Mouse (Mus musculus) kidney, postnatal 36 days (tissue): Measurements from ENCODE around the gene Gm9945.

Source experiments
- DNase-seq, 2 experiments: peaks; one replicate each; pipeline ENCODE4 v3.0.0; 2021 to 2022; ENCODE audit warnings: mixed read lengths in 2 of 2

Gm9945 gene

GRCm38 (mm10) chr11:53495417-53495816, 15.5 kb downstream of the Gm9945 start:
- no peak for DNase-seq

- no peak for DNase-seq
Observed at GRCm38 (mm10) chr11:53496946-53497345, 17.0 kb downstream of the Gm9945 start.

DNA sequence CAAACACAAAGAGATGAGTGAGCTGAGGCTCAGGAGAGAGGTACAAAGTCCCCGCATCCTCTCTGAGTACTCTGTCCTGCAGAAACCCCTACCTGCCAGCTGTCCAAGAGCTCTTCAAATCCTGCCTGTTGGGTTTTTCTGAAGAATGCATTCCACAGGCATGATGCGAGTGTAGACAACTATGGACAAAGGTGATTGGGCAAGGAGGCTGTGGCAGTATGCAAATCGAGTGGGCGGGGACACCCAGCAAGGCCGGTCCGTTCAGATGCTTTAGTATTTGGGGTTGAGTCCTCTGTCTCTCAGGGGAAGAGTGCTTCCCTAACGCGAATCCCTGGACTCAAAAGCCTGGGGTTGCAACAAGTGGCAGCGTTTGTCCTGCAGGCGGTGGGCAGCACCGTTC, 20.6 kb downstream of the Gm9945 start:
- peak; percentile 38 for DNase-seq

- no peak for DNase-seq
Observed at GRCm38 (mm10) chr11:53502039-53502765, 22.2 kb downstream of the Gm9945 start.

GRCm38 (mm10) chr11:53503738-53504137, 23.8 kb downstream of the Gm9945 start:
- DNase-seq = no peak

- DNase-seq = no peak
Observed at GRCm38 (mm10) chr11:53504376-53504775, 24.4 kb downstream of the Gm9945 start.

GRCm38 (mm10) chr11:53505026-53505663, 25.2 kb downstream of the Gm9945 start:
- no peak for DNase-seq

DNA sequence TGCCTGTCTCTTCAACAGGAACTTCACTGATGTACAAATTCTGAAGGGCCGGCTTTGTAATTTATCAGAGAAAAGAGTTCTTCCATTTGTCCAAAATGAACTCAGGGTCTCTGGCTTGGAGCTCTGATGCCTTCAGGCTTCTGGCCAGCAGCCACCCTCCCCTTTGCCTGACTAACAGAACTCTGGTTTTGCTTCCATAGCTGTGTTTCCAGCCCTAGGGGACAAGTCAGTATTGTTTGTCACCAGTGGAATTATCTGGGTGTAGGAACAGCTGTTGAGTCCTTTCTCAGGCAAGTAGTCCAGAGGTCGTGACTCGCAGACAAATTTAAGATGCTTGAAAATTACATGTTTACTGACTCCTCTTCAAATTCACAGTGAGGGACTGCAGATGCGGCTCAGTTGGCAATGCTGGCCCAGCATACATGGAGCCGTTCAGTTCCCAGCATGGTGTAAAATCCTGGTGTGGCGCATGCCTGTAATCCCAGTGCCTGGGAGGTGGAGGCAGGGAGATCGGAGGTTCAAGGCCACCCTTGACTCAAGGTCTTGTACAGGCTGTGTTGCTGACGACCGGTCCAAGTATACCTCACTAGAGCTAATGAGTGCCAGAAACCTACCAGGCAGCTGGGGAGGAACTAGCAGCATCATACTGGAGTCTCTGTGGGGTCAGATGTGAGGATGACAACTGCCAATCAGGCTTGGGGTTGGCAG, 27.3 kb downstream of the Gm9945 start:
- peak in 1 of 2 experiments; percentile 26 for DNase-seq

- peak; percentile 49 to 68 for DNase-seq
Observed at GRCm38 (mm10) chr11:53508152-53508551, 28.2 kb downstream of the Gm9945 start.

DNA sequence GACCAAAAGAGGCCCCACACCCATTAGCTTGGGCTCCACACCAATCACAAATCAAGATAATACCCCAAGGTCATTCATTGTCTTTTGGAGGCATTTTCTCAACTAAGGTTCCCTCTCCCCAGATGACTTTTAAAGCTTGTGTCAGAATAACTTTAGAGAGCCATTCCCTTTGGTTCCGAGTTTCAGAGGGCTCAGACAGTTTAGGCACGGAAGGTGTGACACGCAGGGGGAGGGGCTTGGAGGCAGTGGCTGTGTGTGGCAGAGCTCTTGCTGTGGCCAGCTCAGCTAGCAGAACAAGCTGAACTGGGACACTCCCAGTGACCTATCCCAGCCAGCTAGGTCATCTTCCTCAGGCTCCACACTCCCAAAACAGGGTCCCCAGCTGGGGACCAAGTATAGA, 28.6 kb downstream of the Gm9945 start:
- DNase-seq = no peak

DNA sequence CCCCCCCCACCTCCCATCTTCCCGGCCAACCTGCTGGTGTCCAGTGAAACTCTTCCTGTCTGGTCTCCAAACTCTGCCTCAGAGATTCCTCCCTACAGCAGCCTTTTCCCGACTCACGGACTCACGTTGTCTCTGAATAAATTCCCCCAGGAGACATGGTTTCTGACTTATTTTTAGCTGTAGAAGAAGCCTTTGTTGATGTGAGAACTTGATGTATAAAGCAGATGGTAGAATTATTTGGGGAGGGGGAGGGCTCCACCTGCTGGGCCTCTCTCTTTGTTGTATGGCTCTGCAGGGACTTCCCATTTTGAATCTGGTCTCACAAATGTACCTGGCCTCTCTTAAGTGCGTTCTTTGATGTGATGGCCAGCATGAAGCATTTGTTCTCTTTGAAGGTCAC, 30.4 kb downstream of the Gm9945 start:
- DNase-seq = no peak

DNA sequence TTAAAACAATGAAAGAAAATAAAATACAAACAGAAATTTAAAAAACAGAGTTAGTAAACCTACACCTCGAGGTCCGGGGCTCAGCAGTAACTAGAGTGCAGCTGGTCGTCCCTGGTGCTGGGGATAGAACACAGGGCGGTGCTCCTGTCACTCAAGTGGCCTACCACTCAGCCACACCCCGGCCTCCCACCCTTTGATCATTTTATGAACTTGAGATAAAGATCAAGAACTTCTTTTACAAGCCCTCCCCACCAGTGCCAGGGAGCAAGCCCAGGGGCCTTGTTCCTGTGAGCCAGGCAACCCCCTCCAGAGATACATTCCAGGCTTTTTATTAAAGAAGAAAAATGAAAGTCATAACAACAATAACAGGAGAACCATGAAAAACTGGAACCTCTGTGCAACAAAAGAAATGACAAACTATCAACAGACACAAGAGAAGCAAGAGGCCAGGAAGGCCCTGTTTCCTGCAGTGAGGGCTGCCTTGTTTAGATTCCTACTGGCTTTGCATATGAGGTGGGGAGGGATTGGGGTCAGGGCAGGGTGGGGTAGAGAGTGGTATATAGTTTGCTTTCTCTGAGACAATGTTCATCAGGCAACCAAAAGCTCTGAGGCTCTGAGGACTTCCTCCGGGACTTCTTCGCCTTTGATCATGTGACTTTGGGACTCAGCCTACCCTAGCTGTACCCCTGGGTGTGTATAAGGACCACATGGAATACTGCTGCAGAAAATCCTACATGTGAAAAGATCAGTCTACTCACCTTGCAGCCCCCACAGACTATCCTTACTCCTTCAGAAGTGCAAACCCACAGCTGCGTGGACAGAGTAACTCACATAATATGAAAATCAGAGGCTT, 37.0 kb downstream of the Gm9945 start:
- no peak for DNase-seq

DNA sequence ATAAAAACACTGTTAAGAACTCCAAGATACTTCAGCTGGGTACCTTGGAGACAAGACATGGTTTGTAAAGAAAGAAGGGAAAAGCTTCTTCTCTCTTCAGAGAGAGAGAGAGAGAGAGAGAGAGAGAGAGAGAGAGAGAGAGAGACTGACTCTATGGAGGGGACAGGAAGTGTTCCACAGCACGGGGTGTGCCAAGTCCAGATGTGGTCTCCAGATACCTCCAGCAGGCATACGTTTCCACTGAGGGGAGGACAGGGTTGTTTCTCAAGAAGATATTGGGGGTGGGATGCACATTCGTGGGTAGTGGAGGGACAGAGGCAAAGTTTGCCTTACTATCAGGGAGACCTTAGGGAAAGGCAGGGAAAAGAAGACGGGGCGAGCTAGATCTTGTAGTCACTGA, 38.8 kb downstream of the Gm9945 start:
- DNase-seq = no peak

DNA sequence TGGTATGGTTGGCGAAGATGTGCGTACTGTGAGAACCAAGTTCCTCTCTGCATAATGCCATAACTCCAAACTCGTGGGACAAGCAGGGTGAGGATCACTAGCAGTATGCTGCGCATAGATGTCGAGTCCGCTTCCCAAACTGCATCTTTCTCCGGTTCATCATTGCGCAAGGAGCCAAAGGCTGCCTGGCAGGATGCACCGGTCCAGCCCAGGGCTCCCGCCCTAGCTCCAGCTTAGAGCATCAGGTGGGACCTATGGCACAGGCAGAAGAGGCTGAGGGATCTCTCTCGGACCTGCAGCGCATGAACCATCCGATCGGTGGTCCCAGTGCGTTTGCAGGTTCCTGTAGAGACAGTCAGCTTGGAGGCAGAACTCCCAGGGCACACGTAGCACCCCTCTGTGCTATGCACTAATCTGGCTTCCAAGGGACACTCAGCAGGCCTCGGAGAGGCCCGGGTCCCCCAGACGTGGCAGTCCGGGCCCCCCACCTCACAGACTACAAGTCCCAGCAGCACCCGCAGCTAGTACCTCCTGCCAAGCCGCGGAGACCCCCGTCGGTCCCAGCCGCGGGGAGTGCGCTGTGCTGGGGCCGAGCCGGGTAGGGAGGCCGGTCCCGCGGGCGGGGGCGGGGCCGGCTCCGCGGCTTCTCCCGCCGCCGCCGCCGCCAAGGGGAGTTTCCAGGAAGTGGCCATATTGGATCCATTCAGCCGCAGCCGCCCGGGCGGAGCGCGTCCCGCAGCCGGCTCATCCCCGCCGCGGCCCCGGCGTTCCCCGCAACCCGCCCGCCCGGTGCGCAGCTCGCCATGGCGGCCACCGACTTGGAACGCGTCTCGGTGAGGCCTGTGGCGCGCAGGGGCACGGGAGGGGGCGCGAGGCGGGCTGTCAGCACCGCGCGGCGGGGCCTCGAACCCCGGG, 39.5 kb downstream of the Gm9945 start, which contains the start of gene Sept8:
Gene Sept8, plus strand, starts transcription at position 51 of the 915 bp plus-strand sequence.
- peak; percentile 44 to 80 for DNase-seq

DNA sequence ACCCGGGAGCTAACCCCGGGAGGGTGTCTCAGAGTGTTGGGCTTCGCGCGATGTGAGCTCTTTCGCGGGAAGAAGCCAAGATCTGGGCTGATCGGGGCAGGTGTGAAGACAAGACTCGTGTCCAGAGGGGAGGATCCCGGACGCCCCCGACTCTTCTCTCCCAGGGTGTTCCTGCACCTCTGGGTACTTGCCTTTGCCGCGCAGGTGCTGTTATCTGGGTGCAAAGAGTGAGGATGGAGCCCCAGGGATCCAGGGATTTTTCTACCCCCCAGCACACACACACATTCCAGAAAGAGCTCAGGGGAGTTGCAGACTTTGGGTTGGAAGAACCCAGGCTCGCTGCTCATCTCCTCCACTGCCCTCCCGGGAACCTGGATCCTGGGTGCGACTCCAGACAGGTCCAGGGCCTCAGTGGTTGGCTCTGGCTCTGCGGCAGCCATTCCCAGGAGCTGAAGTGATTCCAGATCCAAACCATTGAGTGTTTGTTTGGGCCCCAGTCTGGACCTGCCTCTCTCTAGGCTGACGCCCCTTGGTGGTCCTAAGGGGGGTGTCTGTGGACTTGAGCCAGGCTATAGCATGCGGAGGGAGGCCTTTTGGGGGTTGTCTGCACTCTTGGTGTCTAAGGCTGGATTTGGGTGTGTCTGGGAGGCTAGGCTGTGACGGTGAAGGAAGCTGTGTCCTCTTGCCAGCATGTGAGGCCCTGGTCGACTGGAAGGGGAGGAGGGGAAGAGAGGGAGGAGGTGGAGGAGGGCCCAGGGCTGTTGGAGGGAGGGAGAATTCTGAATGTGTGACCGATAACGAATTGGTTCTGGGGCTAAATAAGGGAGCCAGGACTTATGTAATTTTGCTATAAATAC, 40.4 kb downstream of the Gm9945 start:
- peak; percentile 41 to 53 for DNase-seq

GRCm38 (mm10) chr11:53521120-53521820, 41.3 kb downstream of the Gm9945 start:
- DNase-seq = no peak

GRCm38 (mm10) chr11:53521821-53522131, 41.8 kb downstream of the Gm9945 start:
- DNase-seq = no peak

DNA sequence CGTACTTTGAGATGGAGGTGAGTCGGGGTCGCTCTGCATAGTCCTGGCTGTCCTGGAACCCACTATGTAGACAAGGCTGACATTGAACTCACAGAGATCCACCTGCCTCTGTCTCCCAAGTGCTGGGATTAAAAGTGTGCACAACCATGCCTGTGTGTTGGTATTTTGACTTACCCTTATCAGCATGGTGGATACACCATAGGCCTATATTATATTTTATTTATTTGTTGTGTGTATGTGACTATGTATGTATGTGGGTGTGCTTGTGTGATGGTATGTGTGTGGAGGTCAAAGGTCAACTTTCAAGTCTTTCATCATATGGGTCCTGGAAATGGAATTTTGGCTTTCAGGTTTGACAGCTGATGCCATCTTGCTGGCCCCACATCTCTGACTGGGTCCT, 42.4 kb downstream of the Gm9945 start:
- no peak for DNase-seq

DNA sequence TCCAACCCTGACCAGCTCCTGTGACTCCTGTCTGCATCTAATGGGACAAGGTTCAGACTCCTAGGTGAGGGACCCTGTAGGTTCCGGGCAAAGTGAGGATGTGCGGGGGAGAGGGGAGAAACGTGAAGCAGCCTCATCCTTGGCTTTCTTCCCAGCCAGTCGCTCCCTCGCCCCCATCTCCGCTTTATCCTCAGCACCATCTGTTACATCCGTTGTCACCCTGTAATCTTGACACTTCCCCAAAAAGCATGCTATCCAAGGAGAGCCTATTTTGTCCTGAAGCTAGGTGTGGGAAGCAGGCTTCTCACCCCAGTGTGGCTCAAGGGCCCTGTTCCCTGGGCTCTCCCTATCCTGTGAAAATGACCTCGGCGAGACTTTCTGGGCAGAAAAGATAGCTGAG, 43.0 kb downstream of the Gm9945 start:
- DNase-seq = no peak
